Mouse (Mus musculus) ES-Bruce4 (cell line): Measurements from ENCODE around the gene Rpl5.

Experiments used
- CTCF ChIP-seq: IDR thresholded peaks from one replicate; pipeline ENCODE4 v1.8.1; 2011; ENCODE audit warnings: low read depth, low read length
- POLR2A ChIP-seq: IDR thresholded peaks from one replicate; pipeline ENCODE4 v1.8.1; 2011; ENCODE audit warnings: low read length; ENCODE audit not compliant: insufficient read depth

GRCm38 (mm10) chr5:107869701-107870100 lies 30.6 kb upstream of the Rpl5 start:
- TF ChIP-seq CTCF (no peak), POLR2A (no peak)
